Mouse (Mus musculus) frontal cortex, postnatal 25 days (tissue): ENCODE data around the gene Drd2.

ENCODE experiments used
- DNase-seq, 2 experiments: peaks; one replicate each; pipeline ENCODE4 v3.0.0; 2022; ENCODE audit warnings: low spot score in 2 of 2

Gene Drd2

GRCm38 (mm10) chr9:49452396-49452795, 112.0 kb downstream of the Drd2 start:
- DNase-seq = no peak

GRCm38 (mm10) chr9:49456136-49456535, 115.7 kb downstream of the Drd2 start:
- DNase-seq = no peak
